Mouse (Mus musculus): ENCODE data around the gene Susd4. TPM values are rescaled to one million over a fixed set of nuclear protein-coding genes. Genes with fewer than 3 reads are reported as not detected.

Susd4 gene
- polyA plus RNA-seq, 1 experiment from 2014 or later: 22.3 TPM

- peak overlapping the region; percentile 86 for H3K27ac ChIP-seq
- WGBS: 5% methylated on average over 17 of the region's 17 CpGs
- DNase-seq (ENCODE audit: low spot score): no peak
These were observed 407 bp upstream of the Susd4 start for GRCm38 (mm10) chr1:182763191-182763715.

GRCm38 (mm10) chr1:182764541-182765281 is 1.1 kb downstream of the Susd4 start:
- under 1% methylated on average over 27 of the region's 27 CpGs for WGBS

More at GRCm38 (mm10) chr1:182763191-182763715, 407 bp upstream of the Susd4 start:
- H3K9me3 ChIP-seq: no peaks in the 10 kb centered on the region
- peak overlapping the region; percentile 72 for H3K4me3 ChIP-seq
- peaks cover 31% of the 10 kb centered on the region for H3K4me1 ChIP-seq (replicated peaks)
- no peaks in the 10 kb centered on the region for H3K36me3 ChIP-seq
- peaks cover 46% of the 10 kb centered on the region for H3K27me3 ChIP-seq (ENCODE audit: insufficient read depth, poor library complexity, severe bottlenecking)

GRCm38 (mm10) chr1:182775576-182775975 is 11.9 kb downstream of the Susd4 start:
- no peak for DNase-seq (ENCODE audit: low spot score)
- H3K4me3 ChIP-seq: no peak overlapping the region
- no peaks in the 10 kb centered on the region for H3K9me3 ChIP-seq
- 95% methylated on average over 7 of the region's 7 CpGs for WGBS
- H3K36me3 ChIP-seq: no peaks in the 10 kb centered on the region; the same call in 1 of the 2 replicates
- no peaks in the 10 kb centered on the region for H3K27me3 ChIP-seq (ENCODE audit: insufficient read depth, poor library complexity, severe bottlenecking)
- H3K4me1 ChIP-seq (replicated peaks): peaks cover 12% of the 10 kb centered on the region
- H3K27ac ChIP-seq: no peak overlapping the region

More at GRCm38 (mm10) chr1:182764541-182765281, 1.1 kb downstream of the Susd4 start:
- DNase-seq (ENCODE audit: low spot score): peak; percentile 62
- H3K36me3 ChIP-seq: 0 out of 2 replicates have a peak, but pooled peaks cover 6% of the 10 kb centered on the region
- peaks cover 46% of the 10 kb centered on the region for H3K27me3 ChIP-seq (ENCODE audit: insufficient read depth, poor library complexity, severe bottlenecking)
- H3K4me3 ChIP-seq: peak overlapping the region; percentile 72
- H3K4me1 ChIP-seq (replicated peaks): peaks cover 31% of the 10 kb centered on the region
- H3K27ac ChIP-seq: peak overlapping the region; percentile 86
- no peaks in the 10 kb centered on the region for H3K9me3 ChIP-seq

GRCm38 (mm10) chr1:182776749-182777410 is 13.2 kb downstream of the Susd4 start:
- WGBS: 58% methylated on average over 10 of the region's 10 CpGs
- Histone ChIP-seq H3K36me3 (no peaks in the 10 kb centered on the region; the same call in 1 of the 2 replicates), H3K9me3 (no peaks in the 10 kb centered on the region), H3K4me3 (no peak overlapping the region), H3K4me1 (replicated peaks) (peaks cover 12% of the 10 kb centered on the region), H3K27ac (peak overlapping the region; percentile 56), H3K27me3 (ENCODE audit: insufficient read depth, poor library complexity, severe bottlenecking) (no peaks in the 10 kb centered on the region)
- peak; percentile 39 for DNase-seq (ENCODE audit: low spot score)

- H3K9me3 ChIP-seq: no peaks in the 10 kb centered on the region
- peaks cover 12% of the 10 kb centered on the region for H3K4me1 ChIP-seq (replicated peaks)
- no peak for DNase-seq (ENCODE audit: low spot score)
- WGBS: 79% methylated on average over 13 of the region's 13 CpGs
- H3K27me3 ChIP-seq (ENCODE audit: insufficient read depth, poor library complexity, severe bottlenecking): no peaks in the 10 kb centered on the region
- no peak overlapping the region for H3K4me3 ChIP-seq
- H3K36me3 ChIP-seq: no peaks in the 10 kb centered on the region; the same call in 1 of the 2 replicates
- H3K27ac ChIP-seq: no peak overlapping the region
These were observed 14.6 kb downstream of the Susd4 start for GRCm38 (mm10) chr1:182778225-182778624.

- Histone ChIP-seq H3K9me3 (no peaks in the 10 kb centered on the region), H3K4me3 (no peak overlapping the region), H3K27me3 (ENCODE audit: insufficient read depth, poor library complexity, severe bottlenecking) (no peaks in the 10 kb centered on the region), H3K27ac (no peak overlapping the region), H3K4me1 (replicated peaks) (peaks cover 12% of the 10 kb centered on the region), H3K36me3 (no peaks in the 10 kb centered on the region; the same call in 1 of the 2 replicates)
- no peak for DNase-seq (ENCODE audit: low spot score)
- WGBS: 94% methylated on average over 6 of the region's 6 CpGs
These were observed 15.4 kb downstream of the Susd4 start for GRCm38 (mm10) chr1:182779024-182779520.

- 92% methylated on average over 7 of the region's 7 CpGs for WGBS
- H3K9me3 ChIP-seq: no peaks in the 10 kb centered on the region
- no peak for DNase-seq (ENCODE audit: low spot score)
These were observed 20.1 kb downstream of the Susd4 start for GRCm38 (mm10) chr1:182783774-182784173.

GRCm38 (mm10) chr1:182784784-182785183 is 21.1 kb downstream of the Susd4 start:
- Histone ChIP-seq H3K27ac (no peak overlapping the region), H3K9me3 (no peaks in the 10 kb centered on the region), H3K36me3 (no peaks in the 10 kb centered on the region; the same call in 1 of the 2 replicates), H3K27me3 (ENCODE audit: insufficient read depth, poor library complexity, severe bottlenecking) (no peaks in the 10 kb centered on the region), H3K4me3 (no peak overlapping the region), H3K4me1 (replicated peaks) (0 out of 2 replicates have a peak, but pooled peaks cover 2% of the 10 kb centered on the region)
- 89% methylated on average over 3 of the region's 3 CpGs for WGBS
- no peak for DNase-seq (ENCODE audit: low spot score)

More at GRCm38 (mm10) chr1:182783774-182784173, 20.1 kb downstream of the Susd4 start:
- Histone ChIP-seq H3K4me1 (replicated peaks) (no peaks in the 10 kb centered on the region), H3K4me3 (no peak overlapping the region), H3K36me3 (no peaks in the 10 kb centered on the region; the same call in 1 of the 2 replicates), H3K27ac (no peak overlapping the region), H3K27me3 (ENCODE audit: insufficient read depth, poor library complexity, severe bottlenecking) (no peaks in the 10 kb centered on the region)

GRCm38 (mm10) chr1:182785504-182785903 is 21.8 kb downstream of the Susd4 start:
- DNase-seq (ENCODE audit: low spot score): no peak

GRCm38 (mm10) chr1:182787030-182787429 is 23.4 kb downstream of the Susd4 start:
- H3K27me3 ChIP-seq (ENCODE audit: insufficient read depth, poor library complexity, severe bottlenecking): no peaks in the 10 kb centered on the region
- no peak overlapping the region for H3K4me3 ChIP-seq
- H3K27ac ChIP-seq: no peak overlapping the region
- peaks cover 3% of the 10 kb centered on the region for H3K4me1 ChIP-seq (replicated peaks)
- WGBS: 52% methylated on average over 7 of the region's 7 CpGs
- DNase-seq (ENCODE audit: low spot score): no peak
- no peaks in the 10 kb centered on the region for H3K9me3 ChIP-seq
- no peaks in the 10 kb centered on the region for H3K36me3 ChIP-seq

More at GRCm38 (mm10) chr1:182785504-182785903, 21.8 kb downstream of the Susd4 start:
- Histone ChIP-seq H3K4me1 (replicated peaks) (0 out of 2 replicates have a peak, but pooled peaks cover 2% of the 10 kb centered on the region), H3K27me3 (ENCODE audit: insufficient read depth, poor library complexity, severe bottlenecking) (no peaks in the 10 kb centered on the region), H3K27ac (no peak overlapping the region), H3K9me3 (no peaks in the 10 kb centered on the region), H3K4me3 (no peak overlapping the region), H3K36me3 (no peaks in the 10 kb centered on the region)
- 90% methylated on average over 5 of the region's 5 CpGs for WGBS

GRCm38 (mm10) chr1:182788896-182789295 is 25.2 kb downstream of the Susd4 start:
- 66% methylated on average over 6 of the region's 6 CpGs for WGBS
- H3K27ac ChIP-seq: no peak overlapping the region
- H3K36me3 ChIP-seq: no peaks in the 10 kb centered on the region
- H3K9me3 ChIP-seq: no peaks in the 10 kb centered on the region
- no peak for DNase-seq (ENCODE audit: low spot score)
- H3K4me3 ChIP-seq: no peak overlapping the region
- H3K27me3 ChIP-seq (ENCODE audit: insufficient read depth, poor library complexity, severe bottlenecking): no peaks in the 10 kb centered on the region
- peaks cover 12% of the 10 kb centered on the region for H3K4me1 ChIP-seq (replicated peaks)

GRCm38 (mm10) chr1:182792521-182793071 is 28.9 kb downstream of the Susd4 start:
- 23% methylated on average over 16 of the region's 16 CpGs for WGBS
- peaks cover 5% of the 10 kb centered on the region; the same call in 1 of the 2 replicates for H3K9me3 ChIP-seq
- H3K4me3 ChIP-seq: peak overlapping the region; percentile 29
- 0 out of 2 replicates have a peak, but pooled peaks cover 5% of the 10 kb centered on the region for H3K36me3 ChIP-seq
- peak; percentile 76 for DNase-seq (ENCODE audit: low spot score)
- peaks cover 12% of the 10 kb centered on the region for H3K4me1 ChIP-seq (replicated peaks)
- H3K27me3 ChIP-seq (ENCODE audit: insufficient read depth, poor library complexity, severe bottlenecking): no peaks in the 10 kb centered on the region
- H3K27ac ChIP-seq: peak overlapping the region; percentile 60

All from hindbrain, embryonic 10.5 days (tissue).